Mouse (Mus musculus) lung, adult 18-20 months (tissue): ENCODE results near the gene Cacna1f.

ENCODE experiments used
- DNase-seq, 2 experiments: peaks; one replicate each; pipeline ENCODE4 v3.0.0; 2022; ENCODE audit warnings: mixed read lengths in 2 of 2

Gene Cacna1f

DNA sequence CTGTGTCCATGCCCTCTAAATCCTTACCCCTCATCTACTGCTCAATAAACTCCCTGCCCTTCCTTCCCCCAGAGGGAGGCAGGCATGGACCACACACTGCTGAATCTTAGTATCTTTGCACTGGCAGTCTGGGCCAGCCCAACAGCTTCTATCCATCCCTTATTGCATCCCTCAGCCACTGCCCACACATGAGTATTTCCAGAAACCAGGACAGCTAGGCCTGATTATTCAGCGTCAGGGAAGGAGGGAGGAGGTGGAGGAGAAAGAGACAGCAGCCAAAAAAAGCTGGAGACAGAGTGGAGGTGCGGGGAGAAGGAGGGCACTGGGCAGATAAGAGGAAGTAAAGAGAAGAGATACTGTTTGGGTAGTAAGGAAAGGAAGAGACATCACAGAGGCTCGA is 28.2 kb downstream of the Cacna1f start:
- DNase-seq = no peak

DNA sequence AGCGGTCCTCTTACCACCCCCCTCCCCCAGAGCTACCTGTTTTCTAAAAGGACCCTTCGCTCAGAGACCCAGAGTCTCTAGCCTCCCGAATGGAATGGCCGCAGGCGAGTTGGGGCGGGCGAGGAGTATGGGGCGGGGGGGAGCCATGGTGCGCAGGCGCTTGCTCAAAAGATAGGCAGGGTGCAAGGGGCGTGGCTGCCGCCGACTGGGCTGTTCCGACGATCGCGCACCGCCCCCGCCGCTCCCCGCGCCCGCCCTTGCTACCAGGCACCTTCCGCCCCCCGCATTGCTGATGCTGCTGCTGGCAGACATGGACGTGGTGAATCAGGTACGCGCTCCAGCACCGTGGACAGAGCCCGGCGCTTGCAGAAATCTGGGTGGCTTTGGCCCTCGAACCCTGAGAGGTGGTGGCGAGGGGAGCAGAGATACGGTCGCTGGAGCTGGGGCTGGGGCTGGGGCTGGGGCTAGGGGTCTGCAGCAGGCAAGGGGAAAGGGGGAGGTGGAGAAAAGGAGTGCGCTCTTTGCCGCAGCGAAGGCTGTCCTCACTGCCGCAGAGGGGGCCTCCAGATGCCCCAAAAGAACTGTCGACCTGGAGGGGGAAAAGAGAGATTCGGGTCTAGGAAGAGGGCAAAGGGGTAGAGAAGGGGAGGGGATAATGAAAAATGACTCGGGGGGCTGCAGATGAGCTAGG is 31.7 kb downstream of the Cacna1f start, which contains the start of gene Syp:
TSS of gene Syp (plus strand) at position 71 of the 691 bp plus-strand sequence.
- peak; percentile 66 to 71 for DNase-seq

DNA sequence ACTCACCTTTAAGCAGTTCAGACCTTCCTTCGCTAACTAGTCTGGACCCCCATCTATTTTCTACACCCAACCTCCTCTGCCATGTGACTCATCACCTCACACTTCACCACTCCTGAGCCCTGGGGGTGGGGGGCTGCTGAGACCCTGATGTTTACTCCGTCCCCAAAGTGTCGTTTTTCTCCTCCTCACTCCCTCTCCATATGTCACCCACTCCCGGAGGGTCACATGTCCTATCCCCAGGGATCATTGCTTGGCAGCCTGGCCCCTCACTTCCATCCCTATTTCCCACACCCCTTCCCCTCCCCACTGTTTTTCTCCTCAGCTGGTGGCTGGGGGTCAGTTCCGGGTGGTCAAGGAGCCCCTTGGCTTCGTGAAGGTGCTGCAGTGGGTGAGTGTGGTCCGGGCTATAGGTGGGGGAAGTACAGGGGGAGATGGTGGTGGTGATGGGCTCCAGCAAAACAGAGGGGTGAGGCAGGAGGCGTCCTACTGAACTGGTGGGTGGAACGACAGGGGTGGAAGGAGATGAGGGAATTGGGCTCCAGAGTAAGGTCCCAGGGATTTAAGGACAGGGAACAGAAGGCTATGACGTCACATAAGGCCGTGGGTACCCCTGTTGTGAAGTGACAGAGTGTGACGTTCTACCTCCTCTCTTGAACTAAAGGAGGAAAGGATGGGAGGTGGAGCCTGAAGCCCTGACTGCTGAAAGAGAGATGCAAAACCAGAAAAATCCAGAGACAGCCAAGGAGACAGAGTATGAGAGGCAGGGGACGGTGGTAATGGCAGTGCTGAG is 32.8 kb downstream of the Cacna1f start:
- no peak for DNase-seq

DNA sequence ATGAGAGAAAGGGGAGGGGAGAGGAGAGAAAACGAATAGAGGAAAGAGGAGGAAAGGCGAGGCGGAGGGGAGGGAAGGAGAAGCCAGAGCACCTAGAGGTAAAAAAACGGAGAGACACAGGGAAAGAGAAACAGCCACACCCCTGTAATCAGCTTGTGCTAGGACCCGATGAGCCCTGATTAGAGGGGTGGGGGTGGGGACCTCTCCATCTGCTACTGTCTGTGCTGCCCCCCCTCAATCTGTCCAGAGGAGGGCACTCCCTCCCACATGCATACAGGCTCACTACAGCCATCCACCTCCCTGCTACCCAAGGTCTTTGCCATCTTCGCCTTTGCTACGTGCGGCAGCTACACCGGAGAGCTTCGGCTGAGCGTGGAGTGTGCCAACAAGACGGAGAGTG is 33.9 kb downstream of the Cacna1f start:
- no peak for DNase-seq

DNA sequence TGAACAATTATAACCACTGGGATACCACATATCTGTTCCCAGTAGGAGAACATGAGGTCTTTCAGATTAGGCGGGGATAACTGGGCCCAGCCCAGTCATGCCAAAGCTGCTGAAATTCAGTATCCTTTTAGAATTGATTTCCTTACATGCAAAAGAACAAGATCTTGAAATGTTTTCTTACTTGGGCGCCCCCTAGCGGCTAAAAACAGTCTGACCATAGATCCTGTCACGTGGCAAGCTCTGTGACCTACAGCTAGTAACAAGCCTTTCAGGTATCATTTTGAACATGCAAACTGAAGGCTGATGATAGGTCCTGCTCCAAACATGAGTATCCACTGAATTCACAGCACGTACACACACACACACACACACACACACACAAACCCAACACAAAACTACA is 38.5 kb downstream of the Cacna1f start:
- DNase-seq = peak; percentile 75 to 81

DNA sequence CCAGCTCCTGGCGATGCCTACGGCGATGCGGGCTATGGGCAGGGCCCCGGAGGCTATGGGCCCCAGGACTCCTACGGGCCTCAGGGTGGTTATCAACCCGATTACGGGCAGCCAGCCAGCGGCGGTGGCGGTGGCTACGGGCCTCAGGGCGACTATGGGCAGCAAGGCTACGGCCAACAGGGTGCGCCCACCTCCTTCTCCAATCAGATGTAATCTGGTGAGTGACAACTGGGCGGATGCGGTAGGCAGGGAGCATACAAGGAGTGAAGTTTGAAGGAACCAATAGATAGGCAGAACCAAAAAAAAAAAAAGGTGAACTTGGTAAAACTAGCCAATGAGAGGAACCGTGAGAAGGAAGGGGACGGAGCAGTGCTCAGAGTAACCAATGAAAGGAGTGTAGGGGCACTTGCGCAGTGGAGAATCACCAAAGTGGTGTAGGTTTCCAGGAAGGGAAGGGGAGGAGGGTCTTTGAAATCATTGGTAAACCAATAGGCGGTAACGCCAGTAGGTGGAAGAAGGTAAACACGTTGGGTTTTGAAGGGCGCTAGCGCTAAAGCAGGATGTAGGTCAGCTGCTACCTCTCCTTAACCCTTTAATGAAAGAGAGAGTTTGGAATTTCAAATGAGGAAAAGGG is 41.9 kb downstream of the Cacna1f start:
- DNase-seq = peak; percentile 90 to 93

DNA sequence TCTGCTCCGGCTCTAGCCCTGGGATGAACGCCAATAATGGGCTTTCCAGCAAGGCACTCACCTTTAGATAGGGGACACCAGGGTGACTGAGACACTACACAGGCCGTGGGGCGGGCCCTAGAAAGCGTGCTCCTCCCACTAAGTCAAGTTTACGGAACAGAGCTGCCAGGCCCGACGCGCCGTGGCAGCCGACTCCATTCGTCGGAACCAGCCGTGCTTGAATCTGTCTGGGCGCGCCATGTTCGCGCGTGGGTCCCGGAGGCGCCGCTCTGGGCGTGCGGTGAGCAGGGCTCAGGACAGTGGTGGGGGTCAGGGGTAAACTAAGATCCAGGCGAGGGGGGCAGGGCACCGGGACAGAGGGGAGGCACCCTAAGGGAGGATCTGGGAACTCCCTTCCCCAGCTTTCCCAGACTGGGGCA is 50.3 kb downstream of the Cacna1f start, which contains the start of gene Prickle3:
TSS of gene Prickle3 (plus strand) at position 40 of the 419 bp plus-strand sequence.
- peak; percentile 73 to 76 for DNase-seq

DNA sequence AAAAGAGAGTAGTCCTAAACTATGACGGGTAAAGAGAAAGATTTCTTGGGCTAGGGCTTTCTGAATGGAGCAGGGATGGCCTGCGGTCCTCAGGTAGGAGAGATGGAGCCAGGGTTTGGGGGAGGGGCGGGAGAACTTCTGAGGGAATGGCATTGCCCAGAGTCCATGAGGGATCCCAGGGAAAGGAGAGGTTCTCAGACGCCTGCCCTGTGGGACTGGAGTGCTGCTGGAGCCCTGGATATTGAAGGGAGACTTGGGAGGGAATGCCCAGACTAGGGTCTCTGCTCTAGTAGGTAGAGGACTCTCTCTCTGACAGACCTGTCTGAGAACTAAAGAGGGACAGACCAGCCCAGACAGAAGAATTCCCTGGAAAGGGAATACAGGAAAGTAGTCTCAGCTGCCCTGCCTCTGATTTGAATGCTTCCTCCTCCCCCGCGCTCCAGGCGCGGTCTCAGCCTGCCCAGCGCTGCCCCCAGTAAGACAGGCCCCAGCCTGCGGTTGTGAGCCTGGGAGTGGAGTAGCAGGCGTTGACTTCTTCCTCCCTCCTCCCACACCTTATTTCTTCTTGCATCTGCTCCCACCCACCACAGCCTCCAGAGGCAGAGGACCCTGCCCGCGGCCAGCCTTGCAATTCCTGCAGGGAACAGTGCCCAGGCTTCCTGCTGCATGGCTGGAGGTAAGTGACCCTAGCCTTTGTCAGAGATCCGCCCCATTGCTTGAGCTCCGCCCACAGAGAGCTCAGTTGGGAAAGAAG is 51.3 kb downstream of the Cacna1f start:
- DNase-seq = peak; percentile 64 to 68

DNA sequence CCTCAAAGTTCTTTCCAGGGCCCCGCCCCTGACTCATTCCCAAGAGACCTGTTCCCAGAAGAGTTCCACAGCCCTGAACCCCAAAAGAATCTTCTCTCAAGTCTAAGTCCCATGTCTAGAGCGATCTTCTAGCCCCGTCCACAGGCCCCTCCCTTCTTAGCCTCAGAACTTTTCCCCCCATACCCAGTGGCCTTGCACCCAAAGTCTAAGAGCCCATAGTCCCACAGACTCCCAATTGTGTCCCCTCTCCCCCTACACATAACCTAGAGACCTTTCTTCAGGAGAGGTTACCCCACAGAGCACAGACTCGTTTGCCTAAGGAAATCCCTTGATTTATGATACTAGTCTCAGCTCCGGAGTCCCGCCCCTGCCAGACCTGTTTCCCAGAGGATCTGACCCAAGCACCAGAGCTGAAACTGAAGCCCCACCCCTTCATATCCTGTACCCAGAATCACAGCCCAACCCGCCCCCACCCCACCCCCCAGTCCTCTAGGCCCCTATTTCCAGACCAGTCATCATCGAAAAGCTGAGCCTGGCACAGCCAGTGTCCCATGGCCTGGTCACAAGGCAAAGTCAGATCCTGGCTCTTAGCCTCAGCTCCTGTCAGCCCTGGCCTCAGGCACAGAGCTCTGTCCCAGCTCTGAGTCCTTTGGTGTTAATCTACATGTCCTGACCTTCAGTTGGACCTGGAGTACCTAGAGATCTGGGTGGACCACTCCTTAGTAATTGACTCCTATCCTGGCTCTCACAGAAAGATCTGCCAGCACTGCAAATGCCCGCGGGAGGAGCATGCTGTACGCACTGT is 52.1 kb downstream of the Cacna1f start:
- DNase-seq = no peak

DNA sequence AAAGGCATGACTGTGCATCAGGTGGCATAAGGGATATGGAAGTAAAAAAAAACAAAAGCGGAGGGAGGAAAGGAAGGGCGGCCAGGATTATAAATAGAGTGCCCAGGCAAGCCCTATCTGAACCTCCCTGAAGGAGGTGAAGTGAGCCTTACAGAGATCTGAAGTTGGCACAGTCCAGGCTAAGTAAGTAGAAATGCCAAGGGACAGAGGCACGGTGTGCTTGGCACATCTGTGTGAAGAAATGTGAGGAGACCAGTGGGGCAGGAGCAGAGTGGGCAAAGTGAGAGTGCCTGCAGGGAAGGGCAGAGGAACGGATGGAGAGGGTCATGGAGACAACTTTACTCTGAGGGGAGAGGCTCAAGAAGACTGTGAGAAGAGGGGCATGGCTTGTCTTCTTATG is 54.2 kb downstream of the Cacna1f start:
- no peak for DNase-seq

DNA sequence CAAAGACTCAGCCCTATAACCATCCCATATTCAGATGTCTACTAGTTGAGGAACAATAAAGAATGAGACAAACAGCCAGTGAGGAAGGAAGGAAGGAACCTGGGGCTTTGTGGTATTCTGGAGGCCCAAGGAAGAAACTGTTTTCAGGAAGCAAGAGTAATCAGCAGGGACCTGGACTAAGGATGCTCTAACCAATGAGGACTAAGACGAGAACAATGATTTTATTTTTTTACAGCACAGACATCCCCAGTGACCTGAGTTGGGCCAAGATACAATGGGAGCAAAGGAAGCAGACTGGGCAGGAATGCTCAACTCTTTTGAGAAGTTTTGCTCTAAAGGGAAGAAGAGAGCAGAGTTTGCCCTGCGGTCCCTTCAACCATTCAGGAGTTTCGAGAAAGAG is 56.1 kb downstream of the Cacna1f start:
- DNase-seq = no peak

DNA sequence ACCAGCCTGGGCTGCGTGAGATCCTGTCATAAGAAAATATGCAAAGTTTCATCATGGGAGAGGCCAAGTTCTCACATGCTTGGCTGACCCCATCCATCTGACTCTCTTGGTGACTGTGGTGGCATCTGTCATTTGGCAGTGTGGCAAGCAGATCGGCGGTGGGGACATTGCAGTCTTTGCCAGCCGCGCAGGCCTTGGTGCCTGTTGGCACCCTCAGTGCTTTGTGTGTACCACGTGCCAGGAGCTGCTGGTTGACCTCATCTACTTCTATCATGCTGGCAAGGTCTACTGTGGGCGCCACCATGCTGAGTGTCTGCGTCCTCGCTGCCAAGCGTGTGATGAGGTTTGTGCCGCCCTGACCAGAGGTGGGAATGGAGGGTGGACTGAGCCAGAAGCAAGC is 57.9 kb downstream of the Cacna1f start:
- DNase-seq = no peak

DNA sequence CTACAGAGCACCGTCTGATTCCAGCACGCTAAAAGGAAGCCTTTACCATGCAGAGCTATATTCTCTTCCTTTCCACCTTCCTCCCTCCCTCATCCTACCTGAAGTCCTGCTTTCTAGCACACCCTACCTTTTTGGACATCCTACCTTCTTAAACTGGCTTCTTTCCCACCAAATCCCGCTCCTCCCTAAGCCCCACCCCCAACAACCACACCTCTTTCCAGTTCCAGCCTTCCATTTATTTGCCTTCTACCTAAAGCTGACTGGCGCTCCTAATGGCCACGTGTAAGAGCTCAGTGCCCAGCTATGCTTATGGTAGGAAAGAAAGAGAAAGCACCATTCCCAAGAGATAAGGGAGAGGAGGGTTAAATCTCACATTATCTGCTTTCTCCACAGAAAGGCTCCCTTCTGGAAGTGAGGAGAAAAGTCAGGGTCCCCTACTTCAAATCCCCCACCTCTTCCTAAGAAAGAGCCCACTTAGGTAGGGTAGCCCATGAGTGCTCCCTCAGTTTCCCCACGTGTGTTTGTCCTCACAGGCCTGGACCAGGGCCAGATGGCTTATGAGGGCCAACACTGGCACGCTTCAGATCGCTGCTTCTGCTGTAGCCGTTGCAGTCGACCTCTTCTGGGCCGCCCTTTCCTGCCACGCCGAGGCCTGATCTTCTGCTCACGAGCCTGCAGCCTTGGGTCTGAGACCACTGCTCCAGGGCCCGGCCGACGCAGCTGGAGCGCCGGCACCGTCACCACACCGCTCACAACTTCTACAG is 59.0 kb downstream of the Cacna1f start:
- DNase-seq = no peak

DNA sequence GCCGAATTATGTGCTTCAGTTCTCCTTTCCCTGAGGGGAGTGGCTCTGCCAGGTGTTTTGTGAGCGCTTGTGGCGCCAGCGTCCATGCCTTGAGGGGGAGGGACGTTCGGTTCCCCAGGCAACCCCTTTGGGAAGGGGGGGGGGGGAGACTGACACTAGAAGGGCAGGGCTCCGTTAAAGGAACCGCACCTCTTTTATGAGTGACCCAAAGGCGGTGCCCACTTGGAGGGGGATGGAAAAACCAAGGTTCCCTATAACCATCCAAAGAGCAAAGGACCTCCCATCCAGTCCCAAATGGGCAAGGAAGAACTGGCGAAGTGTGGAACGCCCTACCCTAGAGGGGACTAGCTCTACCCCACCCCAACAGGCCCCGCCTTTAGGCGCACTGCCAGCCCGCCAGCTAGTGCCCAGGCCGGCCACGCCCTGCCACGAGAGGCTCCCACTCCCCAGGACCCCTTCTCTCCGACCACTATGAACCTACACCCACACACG is 63.6 kb downstream of the Cacna1f start:
- DNase-seq = peak; percentile 83 to 85

DNA sequence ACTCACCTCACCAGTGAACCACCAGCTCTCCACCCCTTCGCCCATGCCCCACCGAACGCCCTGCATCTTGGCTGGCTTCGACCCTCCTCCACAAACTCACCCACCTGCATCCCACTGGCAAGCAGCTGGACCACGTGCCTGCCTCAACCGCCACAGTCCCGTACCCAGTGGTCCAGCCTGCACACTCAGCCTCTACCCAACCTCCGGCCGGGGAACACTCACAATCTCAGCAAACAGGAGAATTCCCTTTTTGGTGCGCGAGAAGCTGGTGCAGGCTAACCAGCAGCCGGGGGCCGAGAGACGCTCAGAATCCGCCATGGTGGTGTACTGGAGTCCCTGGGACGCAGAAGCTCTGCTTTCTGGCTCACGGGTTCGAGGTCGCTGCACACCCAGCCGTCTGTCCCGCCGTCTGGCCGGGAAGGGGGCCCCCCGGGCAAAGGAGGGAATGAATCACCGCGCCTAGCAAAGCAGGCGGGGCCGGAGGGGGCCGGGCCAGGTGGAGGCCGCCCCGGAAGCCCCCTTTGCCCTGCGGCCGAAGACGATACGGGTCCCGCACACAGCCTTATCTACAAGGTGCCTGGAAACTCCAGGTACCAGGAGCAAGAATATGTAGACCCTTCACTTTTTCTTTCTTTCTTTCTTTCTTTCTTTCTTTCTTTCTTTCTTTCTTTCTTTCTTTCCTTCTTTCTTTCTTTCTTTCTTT is 64.2 kb downstream of the Cacna1f start, which contains the start of gene Plp2:
TSS of gene Plp2 (minus strand) at position 470 of the 703 bp plus-strand sequence.
- DNase-seq = peak; percentile 53 to 61

DNA sequence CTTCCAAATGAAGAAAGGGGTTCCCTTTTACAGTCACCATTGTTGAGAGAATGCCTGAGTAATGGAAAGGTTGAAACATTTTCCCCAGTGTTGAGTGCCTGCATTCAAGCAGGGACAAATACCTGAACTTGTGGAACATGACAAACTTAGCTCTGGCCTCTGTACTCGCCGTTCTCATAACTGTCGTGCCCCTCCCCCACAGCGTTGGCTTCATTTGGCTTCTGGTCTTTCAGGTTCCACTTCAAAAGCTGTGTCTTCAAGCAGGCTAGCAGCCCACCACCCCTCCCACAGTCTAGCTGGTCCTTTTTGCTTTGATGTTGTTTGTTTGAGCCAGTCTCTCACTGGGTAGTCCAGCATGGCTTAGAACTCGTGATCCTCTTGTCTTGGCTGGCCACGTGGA is 65.9 kb downstream of the Cacna1f start:
- DNase-seq = peak in 1 of 2 experiments; percentile 52

DNA sequence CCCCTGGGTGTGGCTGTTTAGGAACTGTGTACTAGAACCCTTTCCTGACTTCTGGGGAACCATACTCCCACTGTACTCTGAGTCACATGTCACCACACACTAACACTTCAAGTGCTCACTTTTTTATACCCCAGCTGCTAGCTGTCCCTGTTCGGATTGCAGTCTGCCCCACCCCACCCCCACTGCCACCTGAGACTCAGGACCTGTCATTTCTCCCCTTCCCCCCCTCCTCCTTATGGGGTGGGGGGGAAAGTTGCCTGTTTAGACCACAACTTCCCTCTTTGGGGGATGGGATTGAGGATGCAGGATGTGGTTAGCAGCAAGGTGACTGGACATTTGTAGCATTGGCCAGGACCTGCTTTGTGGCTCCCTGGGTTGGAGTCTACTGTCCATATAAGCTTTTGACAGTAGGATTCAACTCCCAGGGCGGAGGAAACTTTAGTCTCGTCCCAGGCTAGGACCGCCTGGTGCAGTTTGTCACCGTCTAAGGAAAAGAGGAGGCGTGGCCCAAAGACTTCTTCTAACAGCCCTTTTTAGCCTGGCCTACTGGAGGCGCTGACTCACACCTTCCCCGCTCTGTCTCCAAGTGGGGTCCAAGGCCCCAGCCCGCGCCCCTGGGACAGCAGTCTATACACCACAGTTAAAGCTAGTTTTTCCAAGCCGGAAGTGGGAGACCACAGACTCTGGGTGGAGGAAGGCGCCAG is 66.8 kb downstream of the Cacna1f start:
- DNase-seq = peak; percentile 31 to 51

DNA sequence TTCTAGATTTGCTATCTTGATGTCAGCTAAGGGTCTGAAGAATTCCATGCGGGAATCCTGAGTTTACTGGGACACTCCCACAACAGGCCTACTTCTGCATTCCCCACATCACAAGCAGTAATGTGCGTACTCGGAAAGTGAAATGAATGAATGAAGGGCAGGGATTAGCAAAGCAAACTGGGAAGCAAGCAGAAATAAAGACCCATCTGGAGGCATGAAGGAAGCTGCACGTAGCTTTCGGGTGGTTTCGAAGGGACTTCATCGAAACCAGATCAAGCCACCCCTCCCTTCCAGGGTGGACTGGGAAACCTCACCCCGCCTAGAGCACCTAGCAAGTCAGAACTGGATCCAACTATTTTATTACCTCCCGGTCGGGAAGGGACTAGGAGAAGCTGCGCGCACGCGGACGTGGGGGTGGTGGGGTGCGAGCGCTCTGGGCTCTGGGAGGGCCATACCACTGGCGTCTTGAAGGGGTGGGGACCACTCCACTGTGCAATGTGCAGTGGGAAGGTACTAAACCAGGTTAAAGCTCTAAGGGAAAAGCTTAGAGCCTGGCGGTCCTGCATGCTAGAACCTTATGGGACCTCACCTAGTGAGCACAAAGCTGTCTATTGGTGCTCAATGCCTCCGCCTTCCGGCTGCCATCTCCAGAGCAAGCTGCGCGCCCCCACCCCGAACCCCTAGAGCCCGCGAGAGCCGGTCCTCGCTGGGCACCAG is 67.6 kb downstream of the Cacna1f start:
- no peak for DNase-seq

DNA sequence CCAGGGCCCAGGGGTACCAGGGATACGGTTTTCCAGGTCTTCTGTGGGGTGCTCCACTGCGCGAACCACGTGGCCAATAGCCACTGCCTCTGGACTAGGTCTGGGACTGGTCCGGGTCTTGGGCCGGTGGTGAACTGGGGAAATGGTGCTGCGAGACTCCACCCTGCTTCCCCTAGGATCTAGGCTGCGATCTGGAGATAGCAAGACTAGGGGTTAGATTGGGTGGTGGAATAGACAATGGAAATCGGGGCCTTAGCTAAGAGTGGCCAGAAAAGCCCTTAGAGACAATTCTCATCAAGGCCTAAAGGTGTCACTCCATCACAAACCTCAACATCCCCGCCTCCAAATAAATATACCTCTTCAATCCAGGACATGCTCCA is 68.1 kb downstream of the Cacna1f start:
- no peak for DNase-seq
